Mouse (Mus musculus): Measurements from ENCODE around the gene Nsun4. TPM values are rescaled to one million over a fixed set of nuclear protein-coding genes. Genes with fewer than 3 reads are reported as not detected.

Gene Nsun4
- polyA plus RNA-seq, 1 experiment = 9.4 TPM

DNA sequence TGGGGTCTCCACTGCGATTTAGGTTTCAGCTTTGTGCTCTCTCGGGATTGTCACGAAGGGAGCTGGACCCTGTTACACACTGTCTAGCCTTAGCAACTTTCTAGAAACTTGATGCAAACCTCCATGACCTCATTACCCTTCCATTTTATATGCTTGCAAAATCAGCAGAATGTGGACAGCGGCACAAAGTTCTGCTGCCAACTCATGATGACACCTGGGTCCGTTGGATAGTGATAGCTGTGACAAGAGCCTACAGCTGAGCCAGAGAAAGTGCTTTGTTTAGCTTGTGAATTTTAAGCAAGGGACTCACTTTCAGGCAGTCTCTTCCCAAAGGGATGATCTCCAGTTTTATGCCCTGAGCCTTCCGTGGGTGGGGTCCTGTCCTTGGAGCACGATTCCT is 64.3 kb downstream of the Nsun4 start:
- TF ChIP-seq CTCF (IDR thresholded peaks at IDR 0.05; ENCODE audit: extremely low read depth, insufficient read depth, low read length) (no peak), POLR2A (IDR thresholded peaks at IDR 0.05; ENCODE audit: extremely low read depth, insufficient read depth, low read length) (no peak)
- no peaks in the 10 kb centered on the region for H3K4me1 ChIP-seq (ENCODE audit: control insufficient read depth, insufficient read depth, low read length)
- H3K4me3 ChIP-seq (ENCODE audit: insufficient read depth, low read length) = no peak overlapping the region
- no peak overlapping the region for H3K27ac ChIP-seq (ENCODE audit: insufficient read depth, low read length)

GRCm38 (mm10) chr4:115987858-115988530 is 65.7 kb downstream of the Nsun4 start:
- TF ChIP-seq POLR2A (IDR thresholded peaks at IDR 0.05; ENCODE audit: extremely low read depth, insufficient read depth, low read length) = no peak
- TF ChIP-seq CTCF (IDR thresholded peaks at IDR 0.05; ENCODE audit: extremely low read depth, insufficient read depth, low read length) = no peak
- no peak overlapping the region for H3K27ac ChIP-seq (ENCODE audit: insufficient read depth, low read length)
- no peak overlapping the region for H3K4me3 ChIP-seq (ENCODE audit: insufficient read depth, low read length)
- no peaks in the 10 kb centered on the region for H3K4me1 ChIP-seq (ENCODE audit: control insufficient read depth, insufficient read depth, low read length)

DNA sequence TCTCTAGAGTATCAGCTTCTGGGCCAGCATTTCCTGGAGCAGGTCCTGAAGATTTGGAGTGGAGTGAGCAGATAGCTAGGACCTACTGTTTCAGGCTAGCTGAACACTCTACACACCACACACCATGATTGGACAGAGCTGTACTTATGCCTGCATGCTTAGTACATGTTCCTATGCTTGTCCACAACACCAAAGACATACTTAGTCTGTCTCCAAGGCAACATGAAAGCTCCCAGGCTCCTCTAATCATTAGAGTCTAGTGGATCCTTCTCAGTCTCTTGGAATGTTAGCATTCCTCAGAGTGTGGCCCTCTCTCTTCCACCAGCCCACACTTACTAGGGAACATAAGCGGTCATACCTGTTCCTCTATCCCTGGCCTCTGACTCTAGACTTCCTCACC is 66.2 kb downstream of the Nsun4 start:
- TF ChIP-seq CTCF (IDR thresholded peaks at IDR 0.05; ENCODE audit: extremely low read depth, insufficient read depth, low read length) (no peak), POLR2A (IDR thresholded peaks at IDR 0.05; ENCODE audit: extremely low read depth, insufficient read depth, low read length) (no peak)
- H3K27ac ChIP-seq (ENCODE audit: insufficient read depth, low read length) = no peak overlapping the region
- H3K4me1 ChIP-seq (ENCODE audit: control insufficient read depth, insufficient read depth, low read length) = no peaks in the 10 kb centered on the region
- no peak overlapping the region for H3K4me3 ChIP-seq (ENCODE audit: insufficient read depth, low read length)

- H3K4me3 ChIP-seq (ENCODE audit: insufficient read depth, low read length) = no peak overlapping the region
Observed at GRCm38 (mm10) chr4:115984967-115985366, 68.7 kb downstream of the Nsun4 start.

GRCm38 (mm10) chr4:115984111-115984510 is 69.6 kb downstream of the Nsun4 start:
- no peaks in the 10 kb centered on the region; the same call in 1 of the 2 replicates for H3K4me1 ChIP-seq (ENCODE audit: control insufficient read depth, insufficient read depth, low read length)
- TF ChIP-seq POLR2A (IDR thresholded peaks at IDR 0.05; ENCODE audit: extremely low read depth, insufficient read depth, low read length) (no peak), CTCF (IDR thresholded peaks at IDR 0.05; ENCODE audit: extremely low read depth, insufficient read depth, low read length) (peak; percentile 63)
- H3K4me3 ChIP-seq (ENCODE audit: insufficient read depth, low read length) = no peak overlapping the region
- H3K27ac ChIP-seq (ENCODE audit: insufficient read depth, low read length) = no peak overlapping the region

More at GRCm38 (mm10) chr4:115984967-115985366, 68.7 kb downstream of the Nsun4 start:
- Histone ChIP-seq H3K27ac (ENCODE audit: insufficient read depth, low read length) (no peak overlapping the region), H3K4me1 (ENCODE audit: control insufficient read depth, insufficient read depth, low read length) (no peaks in the 10 kb centered on the region)
- no peak for TF ChIP-seq CTCF (IDR thresholded peaks at IDR 0.05; ENCODE audit: extremely low read depth, insufficient read depth, low read length)
- no peak for TF ChIP-seq POLR2A (IDR thresholded peaks at IDR 0.05; ENCODE audit: extremely low read depth, insufficient read depth, low read length)

Other genes with a start within 250 kb of the Nsun4 start
- 6.8 and 8.5 TPM in 2 replicates for gene Mob3c, start 225.8 kb downstream of the Nsun4 start, polyA plus RNA-seq (2012; rRNA removed)
- gene Mknk1, start 214.7 kb downstream of the Nsun4 start, polyA plus RNA-seq (2012; rRNA removed) = 59.8 and 63.2 TPM in 2 replicates
- gene Kncn, start 169.5 kb downstream of the Nsun4 start, polyA plus RNA-seq (2012; rRNA removed) = 0.06 and 0.21 TPM in 2 replicates
- gene 6430628N08Rik, start 163.2 kb downstream of the Nsun4 start, polyA plus RNA-seq (2012; rRNA removed) = not detected in 2 replicates
- 0.04 and 0.09 TPM in 2 replicates for gene Dmbx1, start 114.0 kb downstream of the Nsun4 start, polyA plus RNA-seq (2012; rRNA removed)
- 133 and 159 TPM in 2 replicates for gene Faah, start 36.0 kb downstream of the Nsun4 start, polyA plus RNA-seq (2012; rRNA removed)
- 672 and 678 TPM in 2 replicates for gene Uqcrh, start 21.2 kb upstream of the Nsun4 start, polyA plus RNA-seq (2012; rRNA removed)
- 32.3 and 33.7 TPM in 2 replicates for gene Lrrc41, start 21.4 kb upstream of the Nsun4 start, polyA plus RNA-seq (2012; rRNA removed)
- gene Rad54l, start 69.8 kb upstream of the Nsun4 start, polyA plus RNA-seq (2012; rRNA removed) = 0.81 and 1.1 TPM in 2 replicates
- 80.3 and 84.4 TPM in 2 replicates for gene Pomgnt1, start 70.0 kb upstream of the Nsun4 start, polyA plus RNA-seq (2012; rRNA removed)
- 14.2 TPM in 2 replicates for gene Lurap1, start 97.5 kb upstream of the Nsun4 start, polyA plus RNA-seq (2012; rRNA removed)
- gene Tspan1, start 113.7 kb upstream of the Nsun4 start, polyA plus RNA-seq (2012; rRNA removed) = 0.26 and 0.27 TPM in 2 replicates
- gene 1700042G07Rik, start 119.5 kb upstream of the Nsun4 start, polyA plus RNA-seq (2012; rRNA removed) = not detected in 2 replicates
- not detected in 2 replicates for gene Gm49337, start 119.5 kb upstream of the Nsun4 start, polyA plus RNA-seq (2012; rRNA removed)
- 34.6 and 35.3 TPM in 2 replicates for gene Pik3r3, start 167.7 kb upstream of the Nsun4 start, polyA plus RNA-seq (2012; rRNA removed)

Measured in cortical plate, adult 2 months (tissue).